Mouse (Mus musculus) CD4-positive, CD25-positive, alpha-beta regulatory T cell, adult 4 months (primary cell): ENCODE data around the gene Serpinb3d. TPM values are rescaled to one million over a fixed set of nuclear protein-coding genes. Genes with fewer than 3 reads are reported as not detected.
"Not testable (repeated sequence)": the region's sequence is repeated elsewhere in the genome, so short reads cannot be mapped to it uniquely, and the experiment has no call there.

ENCODE experiments used
- ATAC-seq: one replicate; pipeline ENCODE4 v1.8.0; 2017
- polyA plus RNA-seq, 2 experiments: library from polyadenylated mRNA; unstranded; fragments of 100-300 nt; shearing (Covaris generic); gene quantifications; one replicate each; pipeline ENCODE4 v1.2.1; 2017

Gene Serpinb3d
- not detected for polyA plus RNA-seq

- ATAC-seq, result no peak
These were observed at the start of gene Serpinb3d for GRCm38 (mm10) chr1:107083406-107083805. TSS of gene Serpinb3d (minus strand) at chr1:107083506.

GRCm38 (mm10) chr1:107127453-107127852 lies 44.1 kb upstream of the Serpinb3d start:
- not testable (repeated sequence) for ATAC-seq

GRCm38 (mm10) chr1:107098417-107098816 lies 15.1 kb upstream of the Serpinb3d start:
- ATAC-seq, result no peak

- no peak for ATAC-seq
These were observed 31.1 kb downstream of the Serpinb3d start, which contains the start of gene Serpinb3a for GRCm38 (mm10) chr1:107052203-107052602. TSS of gene Serpinb3a (minus strand) at chr1:107052303.

- ATAC-seq, result not testable (repeated sequence)
These were observed 49.1 kb downstream of the Serpinb3d start for GRCm38 (mm10) chr1:107034236-107034635.

Other genes with a start within 250 kb of the Serpinb3d start
- not detected for gene Serpinb5, start 222.3 kb downstream of the Serpinb3d start, polyA plus RNA-seq
- not detected for gene Serpinb12, start 149.1 kb downstream of the Serpinb3d start, polyA plus RNA-seq
- not detected for gene Serpinb13, start 102.5 kb downstream of the Serpinb3d start, polyA plus RNA-seq
- not detected for gene Serpinb3a, start 31.2 kb downstream of the Serpinb3d start, polyA plus RNA-seq
- gene Serpinb3b, start 194.9 kb upstream of the Serpinb3d start, polyA plus RNA-seq, result not detected
- not detected for gene Serpinb3c, start 194.9 kb upstream of the Serpinb3d start, polyA plus RNA-seq